ENCODE assay signal across 35 mouse cellular contexts in genomic region chr1:130282153-130282552, GRCm38 (mm10).
DNase-seq lines count a peak whose midpoint lies in the region; ATAC-seq and TF ChIP-seq lines count a peak whose summit lies in the region.
"Had no signal": no experiment of that assay in that cellular context is flagged by ENCODE, and none has a peak within 500 bp of the region (broad histone marks: within the 10 kb centered on the region; RNA-seq: fewer than 3 reads in every experiment).

No protein-coding gene starts in this region.

- no peak overlapping the region for H3K9ac ChIP-seq in liver, embryonic 13.5 days
- H3K9ac ChIP-seq in hindbrain, embryonic 11.5 days (ENCODE audit: low read depth, low read length): no peak overlapping the region
- H3K9ac ChIP-seq: heart, embryonic 15.5 days; hindbrain, embryonic 14.5 days; limb, embryonic 15.5 days; lung, embryonic 15.5 days; neural tube, embryonic 12.5 days had no signal

- no peak for TF ChIP-seq CTCF in G1E (IDR thresholded peaks at IDR 0.05; ENCODE audit: low read depth, low read length)

- H3K4me3 ChIP-seq in G1E (ENCODE audit: low read depth, low read length): peak overlapping the region; percentile 40; the same call in 1 of the 2 replicates
- no peak overlapping the region for H3K4me3 ChIP-seq in liver, embryonic 13.5 days (replicated peaks)
- no peak overlapping the region for H3K4me3 ChIP-seq in hindbrain, embryonic 11.5 days (ENCODE audit: low read depth, low read length)
- H3K4me3 ChIP-seq: erythroblast, embryonic 14.5 days; gastrocnemius, adult 2 months; heart, embryonic 10.5 days; heart, embryonic 15.5 days; limb, embryonic 10.5 days; limb, embryonic 15.5 days; lung, embryonic 15.5 days; midbrain, embryonic 10.5 days; myocyte; neural tube, embryonic 12.5 days had no signal

- no peak overlapping the region for H3K27ac ChIP-seq in liver, embryonic 13.5 days
- no peak overlapping the region for H3K27ac ChIP-seq in hindbrain, embryonic 11.5 days (ENCODE audit: low read depth, low read length)
- H3K27ac ChIP-seq: gastrocnemius, adult 2 months; heart, embryonic 10.5 days; heart, embryonic 15.5 days; hindbrain, embryonic 14.5 days; limb, embryonic 10.5 days; limb, embryonic 15.5 days; lung, embryonic 15.5 days; midbrain, embryonic 10.5 days; neural tube, embryonic 12.5 days; stomach, postnatal 0 days had no signal

- 8% methylated on average over 3 of the region's 3 CpGs for whole genome bisulfite sequencing in liver, embryonic 13.5 days (ENCODE audit: insufficient replicate concordance)
- 81% methylated on average over 3 of the region's 3 CpGs for WGBS in hindbrain, embryonic 11.5 days

- no peaks in the 10 kb centered on the region for H3K36me3 ChIP-seq in G1E (replicated peaks)
- no peaks in the 10 kb centered on the region for H3K36me3 ChIP-seq in liver, embryonic 13.5 days
- no peaks in the 10 kb centered on the region for H3K36me3 ChIP-seq in hindbrain, embryonic 11.5 days (ENCODE audit: control insufficient read depth, insufficient read depth, low read length)
- H3K36me3 ChIP-seq: heart, embryonic 10.5 days; heart, embryonic 15.5 days; limb, embryonic 10.5 days; limb, embryonic 15.5 days; lung, embryonic 15.5 days; midbrain, embryonic 10.5 days; neural tube, embryonic 12.5 days had no signal

- DNase-seq in 416B (ENCODE audit: low read depth) (peak; percentile 74), G1E (ENCODE audit: low spot score) (peak; percentile 57)
- peak; percentile 13 for DNase-seq in liver, embryonic 13.5 days
- no peak for DNase-seq in adrenal gland, adult 2 months
- no peak for DNase-seq in Muller cell, postnatal 12 days (ENCODE audit: inconsistent ontology term)
- no peak for DNase-seq in hindbrain, embryonic 11.5 days (ENCODE audit: low spot score)
- DNase-seq: adrenal gland, postnatal 25 days; cerebellum, adult 11-12 months; cerebellum, adult 9-11 months; gastrocnemius, adult 2 months; heart, adult 11 months; heart, postnatal 4 days; kidney, adult 11 months; kidney, postnatal 14 days; layer of hippocampus, adult 9-11 months; lung, postnatal 4 days; right cerebral cortex, postnatal 25 days; spleen, adult 18-20 months; thymus, adult 18-20 months; thymus, postnatal 25 days had no signal

- H3K4me2 ChIP-seq in liver, embryonic 13.5 days: no peak overlapping the region
- H3K4me2 ChIP-seq in hindbrain, embryonic 11.5 days (replicated peaks; ENCODE audit: low read depth, low read length): no peak overlapping the region
- H3K4me2 ChIP-seq: heart, embryonic 15.5 days; hindbrain, embryonic 14.5 days; limb, embryonic 15.5 days; lung, embryonic 15.5 days; neural tube, embryonic 12.5 days had no signal

- H3K4me1 ChIP-seq in G1E (ENCODE audit: insufficient read depth, low read depth, low read length): peaks cover 44% of the 10 kb centered on the region
- H3K4me1 ChIP-seq in liver, embryonic 13.5 days (replicated peaks): peaks cover 17% of the 10 kb centered on the region
- H3K4me1 ChIP-seq in hindbrain, embryonic 11.5 days (replicated peaks; ENCODE audit: control insufficient read depth, insufficient read depth, low read length): no peaks in the 10 kb centered on the region
- H3K4me1 ChIP-seq: heart, embryonic 10.5 days; heart, embryonic 15.5 days; limb, embryonic 10.5 days; limb, embryonic 15.5 days; lung, embryonic 15.5 days; midbrain, embryonic 10.5 days; neural tube, embryonic 12.5 days had no signal

- H3K9me3 ChIP-seq in G1E (replicated peaks): peaks cover 9% of the 10 kb centered on the region
- no peaks in the 10 kb centered on the region for H3K9me3 ChIP-seq in liver, embryonic 13.5 days (replicated peaks)
- H3K9me3 ChIP-seq in hindbrain, embryonic 11.5 days (ENCODE audit: control insufficient read depth, low read length): no peaks in the 10 kb centered on the region
- H3K9me3 ChIP-seq: heart, embryonic 10.5 days; heart, embryonic 15.5 days; limb, embryonic 10.5 days; limb, embryonic 15.5 days; lung, embryonic 15.5 days had no signal

- no peaks in the 10 kb centered on the region for H3K27me3 ChIP-seq in G1E (ENCODE audit: insufficient read depth, low read length)
- H3K27me3 ChIP-seq in liver, embryonic 13.5 days: no peaks in the 10 kb centered on the region
- H3K27me3 ChIP-seq in hindbrain, embryonic 11.5 days (ENCODE audit: control insufficient read depth, insufficient read depth, low read length): no peaks in the 10 kb centered on the region
- H3K27me3 ChIP-seq: CH12.LX; heart, embryonic 15.5 days; limb, embryonic 15.5 days; lung, embryonic 15.5 days; neural tube, embryonic 12.5 days had no signal

- ATAC-seq in G1E (ENCODE audit: extremely low read depth, insufficient number of reproducible peaks, low FRiP score, poor library complexity, severe bottlenecking): peak; percentile 96
- ATAC-seq in liver, embryonic 13.5 days (ENCODE audit: low read depth): peak; percentile 83
- peak; percentile 56 for ATAC-seq in megakaryocyte, adult 5-6 weeks (ENCODE audit: poor library complexity, severe bottlenecking)
- no peak for ATAC-seq in hindbrain, embryonic 11.5 days (ENCODE audit: low FRiP score)
- ATAC-seq: forebrain, embryonic 16.5 days; inflammation-experienced regulatory T-cells, adult 6 months had no signal

Comparison
In these comparisons a context has a peak if more than half of its experiments do, and no peak if none do; other contexts are left out.
1. DNase-seq: peak in 416B (single experiment), G1E (single experiment) and liver, embryonic 13.5 days (single experiment); none in adrenal gland, adult 2 months (single experiment), Muller cell, postnatal 12 days (single experiment) and hindbrain, embryonic 11.5 days (single experiment).